Mouse (Mus musculus) CH12.LX (cell line): ENCODE measurements around the gene Ssbp4. TPM values are rescaled to one million over a fixed set of nuclear protein-coding genes. Genes with fewer than 3 reads are reported as not detected.

Experiments
- DNase-seq: peaks from one replicate; pipeline ENCODE4 v3.0.0-alpha.2; 2013; ENCODE audit errors: extremely low read depth
- H3K27ac ChIP-seq: 2 replicates; pipeline ENCODE4 v1.5.1; 2012; ENCODE audit warnings: low read depth, mild to moderate bottlenecking, control low read depth, moderate library complexity; ENCODE audit not compliant: insufficient read depth
- H3K27me3 ChIP-seq: replicated peaks from 2 replicates; pipeline ENCODE3; 2012; ENCODE audit warnings: inconsistent platforms
- H3K36me3 ChIP-seq, 2 experiments: replicated peaks in 1 of 2; 2 replicates each; pipeline versions ENCODE3 to v1.6.1; 2012; ENCODE audit warnings: inconsistent platforms in 1 of 2, low read length in 1 of 2, mild to moderate bottlenecking in 1 of 2, mixed read lengths in 1 of 2, moderate library complexity in 1 of 2; ENCODE audit not compliant: control insufficient read depth in 1 of 2, insufficient read depth in 1 of 2
- H3K4me1 ChIP-seq, 2 experiments: 2 replicates each; pipeline ENCODE4 v1.6.1; 2012; ENCODE audit warnings: inconsistent platforms in 1 of 2, moderate library complexity in 1 of 2; ENCODE audit not compliant: insufficient read depth in 2 of 2, control insufficient read depth in 1 of 2
- H3K4me2 ChIP-seq: 2 replicates; pipeline ENCODE4 v1.6.1; 2012; ENCODE audit warnings: low read depth, mild to moderate bottlenecking, control low read depth; ENCODE audit not compliant: poor library complexity, insufficient read depth, severe bottlenecking
- H3K4me3 ChIP-seq, 3 experiments: fragments of 150-350 bp in 1 of 3; sonication (generic) in 1 of 3; replicated peaks in 1 of 3; 2 replicates each; pipeline versions ENCODE3 to v1.5.1; 2011 to 2012; ENCODE audit warnings: low read depth in 2 of 3, low read length in 2 of 3, mild to moderate bottlenecking in 2 of 3, moderate library complexity in 2 of 3, control low read depth in 1 of 3, improper control_type of control experiment in 1 of 3, inconsistent platforms in 1 of 3, mixed read lengths in 1 of 3; ENCODE audit not compliant: poor library complexity in 1 of 3
- H3K79me2 ChIP-seq: replicated peaks from 2 replicates; pipeline ENCODE4 v1.6.1; 2012; ENCODE audit warnings: mild to moderate bottlenecking, moderate library complexity; ENCODE audit not compliant: control insufficient read depth, poor library complexity, insufficient read depth, severe bottlenecking; ENCODE audit errors: extremely low read depth
- H3K9ac ChIP-seq: 2 replicates; pipeline ENCODE4 v1.6.1; 2012; ENCODE audit warnings: low read depth, mild to moderate bottlenecking, control low read depth, moderate library complexity; ENCODE audit not compliant: insufficient read depth
- H3K9me3 ChIP-seq: replicated peaks from 2 replicates; pipeline ENCODE3; 2012; ENCODE audit warnings: low read length, inconsistent platforms, mixed read lengths
- CHD2 ChIP-seq: IDR thresholded peaks from 2 replicates; pipeline ENCODE4 v1.6.1; 2011; ENCODE audit warnings: low read length, improper control_type of control experiment
- E2F4 ChIP-seq: IDR thresholded peaks from 2 replicates; pipeline ENCODE4 v1.6.1; 2011; ENCODE audit warnings: low read depth, low read length, improper control_type of control experiment; ENCODE audit not compliant: insufficient replicate concordance
- ELF1 ChIP-seq: IDR thresholded peaks from 2 replicates; pipeline ENCODE4 v1.6.1; 2014; ENCODE audit warnings: low read depth, mild to moderate bottlenecking, inconsistent platforms, low read length, improper control_type of control experiment
- EP300 ChIP-seq: IDR thresholded peaks from 2 replicates; pipeline ENCODE4 v1.6.1; 2011; ENCODE audit warnings: low read length, improper control_type of control experiment
- ETS1 ChIP-seq: conservative IDR thresholded peaks from 2 replicates; pipeline ENCODE4 v1.6.1; 2012; ENCODE audit warnings: low read depth, mild to moderate bottlenecking, inconsistent platforms, low read length, improper control_type of control experiment, moderate library complexity
- HCFC1 ChIP-seq: IDR thresholded peaks from 2 replicates; pipeline ENCODE4 v1.6.1; 2012; ENCODE audit warnings: low read depth, mild to moderate bottlenecking, inconsistent platforms, low read length, improper control_type of control experiment
- IRF4 ChIP-seq: IDR thresholded peaks from 2 replicates; pipeline ENCODE4 v1.6.1; 2014; ENCODE audit warnings: low read depth, mild to moderate bottlenecking, inconsistent platforms, low read length, improper control_type of control experiment
- JUN ChIP-seq: IDR thresholded peaks from 2 replicates; pipeline ENCODE4 v1.6.1; 2011; ENCODE audit warnings: low read depth, mild to moderate bottlenecking, low read length, improper control_type of control experiment, moderate library complexity; ENCODE audit not compliant: insufficient read depth
- JUND ChIP-seq: conservative IDR thresholded peaks from 2 replicates; pipeline ENCODE4 v1.6.1; 2011; ENCODE audit warnings: low read depth, low read length, improper control_type of control experiment
- MAFK ChIP-seq: IDR thresholded peaks from 2 replicates; pipeline ENCODE4 v1.6.1; 2011; ENCODE audit warnings: low read length, improper control_type of control experiment; ENCODE audit not compliant: insufficient replicate concordance
- MAZ ChIP-seq: IDR thresholded peaks from 2 replicates; pipeline ENCODE4 v1.6.1; 2012; ENCODE audit warnings: low read depth, mild to moderate bottlenecking, inconsistent platforms, low read length, improper control_type of control experiment, moderate library complexity
- MEF2A ChIP-seq: IDR thresholded peaks from 2 replicates; pipeline ENCODE4 v1.6.1; 2014; ENCODE audit warnings: low read depth, mild to moderate bottlenecking, inconsistent platforms, low read length, improper control_type of control experiment, borderline replicate concordance
- MXI1 ChIP-seq: IDR thresholded peaks from 2 replicates; pipeline ENCODE4 v1.6.1; 2011; ENCODE audit warnings: mild to moderate bottlenecking, low read depth, low read length, improper control_type of control experiment
- MYC ChIP-seq: IDR thresholded peaks from 2 replicates; pipeline ENCODE4 v1.6.1; 2011; ENCODE audit warnings: low read depth, mild to moderate bottlenecking, improper control_type of control experiment, low read length
- NELFE ChIP-seq: IDR thresholded peaks from 2 replicates; pipeline ENCODE4 v1.6.1; 2011; ENCODE audit warnings: low read depth, low read length, improper control_type of control experiment
- NRF1 ChIP-seq: IDR thresholded peaks from 2 replicates; pipeline ENCODE4 v1.6.1; 2014; ENCODE audit warnings: low read depth, mild to moderate bottlenecking, inconsistent platforms, low read length, improper control_type of control experiment, moderate library complexity
- POLR2A ChIP-seq: IDR thresholded peaks from 2 replicates; pipeline ENCODE4 v1.6.1; 2011; ENCODE audit warnings: low read depth, mild to moderate bottlenecking, improper control_type of control experiment, low read length
- POLR2AphosphoS2 ChIP-seq: IDR thresholded peaks from 2 replicates; pipeline ENCODE4 v1.6.1; 2011; ENCODE audit warnings: low read depth, low read length, improper control_type of control experiment
- RAD21 ChIP-seq: IDR thresholded peaks from 2 replicates; pipeline ENCODE4 v1.6.1; 2011; ENCODE audit warnings: low read depth, mild to moderate bottlenecking, low read length, improper control_type of control experiment, moderate library complexity
- RCOR1 ChIP-seq: conservative IDR thresholded peaks from 2 replicates; pipeline ENCODE4 v1.6.1; 2012; ENCODE audit warnings: low read depth, mild to moderate bottlenecking, inconsistent platforms, low read length, improper control_type of control experiment
- SMC3 ChIP-seq: IDR thresholded peaks from 2 replicates; pipeline ENCODE4 v1.6.1; 2011; ENCODE audit warnings: low read depth, low read length, improper control_type of control experiment
- TBP ChIP-seq: conservative IDR thresholded peaks from 2 replicates; pipeline ENCODE4 v1.6.1; 2011; ENCODE audit warnings: low read depth, low read length, improper control_type of control experiment
- UBTF ChIP-seq: IDR thresholded peaks from 2 replicates; pipeline ENCODE4 v1.6.1; 2012; ENCODE audit warnings: low read depth, mild to moderate bottlenecking, inconsistent platforms, low read length, improper control_type of control experiment, moderate library complexity
- USF1 ChIP-seq: IDR thresholded peaks from 2 replicates; pipeline ENCODE4 v1.6.1; 2014; ENCODE audit warnings: low read depth, mild to moderate bottlenecking, inconsistent platforms, low read length, improper control_type of control experiment
- USF2 ChIP-seq: conservative IDR thresholded peaks from 2 replicates; pipeline ENCODE4 v1.6.1; 2011; ENCODE audit warnings: low read depth, low read length, improper control_type of control experiment
- ZKSCAN1 ChIP-seq: IDR thresholded peaks from 2 replicates; pipeline ENCODE4 v1.6.1; 2012; ENCODE audit warnings: low read depth, inconsistent platforms, low read length, improper control_type of control experiment, borderline replicate concordance
- ZMIZ1 ChIP-seq: IDR thresholded peaks from 2 replicates; pipeline ENCODE4 v1.6.1; 2012; ENCODE audit warnings: low read depth, mild to moderate bottlenecking, inconsistent platforms, low read length, improper control_type of control experiment
- ZNF384 ChIP-seq: IDR thresholded peaks from 2 replicates; pipeline ENCODE4 v1.6.1; 2012; ENCODE audit warnings: low read depth, low read length, improper control_type of control experiment, inconsistent platforms
- dilution Hi-C: fragments of 300-500 bp; cut with MboI; formaldehyde crosslinking; loops from 2 replicates; pipeline ENCODE4 v1.14.3; 2020; ENCODE audit warnings: low sequenced_read_pairs; ENCODE audit not compliant: extremely low pct_unique_long_range_greater_than_20kb, extremely low pct_ligation_motif_present
- in situ Hi-C: fragments of 300-500 bp; cut with MboI; formaldehyde crosslinking; loops from 3 replicates; pipeline ENCODE4 v1.14.3; 2019; ENCODE audit warnings: low sequenced_read_pairs, low pct_ligation_motif_present, low pct_unique_long_range_greater_than_20kb, mixed read lengths
- polyA plus RNA-seq: library from polyadenylated mRNA; unstranded; fragments of >175 nt; gene quantifications from 2 replicates; pipeline ENCODE4 v1.2.1, GENCODE M21; 2012; ENCODE audit warnings: low read depth; ENCODE audit not compliant: insufficient read length
- total RNA-seq, 2 experiments: library from RNA; depleted of rRNA; stranded (reverse); fragments of 300-350 nt in 1 of 2; fragments of >200 nt in 1 of 2; gene quantifications; 2 replicates each; pipeline ENCODE4 v1.2.3; 2012 to 2014

Ssbp4 gene
- total and polyA plus RNA-seq, 3 experiments: 41.3 to 128 (median 77.3) TPM

GRCm38 (mm10) chr8:70647343-70648163, 38.9 kb upstream of the Ssbp4 start:
- DNase-seq: no peak
- H3K4me3 ChIP-seq: no peak overlapping the region
- in situ Hi-C loops: loop anchor here (5.0 kb wide), 1 partner anchor 35 kb away; no protein-coding TSS in a partner anchor

GRCm38 (mm10) chr8:70646775-70647174, 38.1 kb upstream of the Ssbp4 start:
- H3K9ac ChIP-seq: peak overlapping the region; percentile 29
- H3K4me3 ChIP-seq: no peak overlapping the region
- H3K4me1 ChIP-seq: peaks cover 39 to 62% of the 10 kb centered on the region in 2 experiments
- in situ Hi-C loops: loop anchor here (5.0 kb wide), 1 partner anchor 34 kb away; no protein-coding TSS in a partner anchor
- H3K36me3 ChIP-seq: peaks cover 19 to 43% of the 10 kb centered on the region in 2 experiments
- peak; percentile 36 for DNase-seq
- H3K27me3 ChIP-seq: no peaks in the 10 kb centered on the region
- no peak overlapping the region for H3K4me2 ChIP-seq
- no peaks in the 10 kb centered on the region for H3K9me3 ChIP-seq
- no peak overlapping the region for H3K27ac ChIP-seq
- no peak for TF ChIP-seq JUN
- TF ChIP-seq ELF1: no peak
- no peak for TF ChIP-seq SMC3
- TF ChIP-seq ZMIZ1: no peak
- TF ChIP-seq MYC: no peak
- TF ChIP-seq RCOR1: no peak
- no peak for TF ChIP-seq RAD21
- no peak for TF ChIP-seq UBTF
- no peak for TF ChIP-seq ZKSCAN1
- TF ChIP-seq ZNF384: no peak
- TF ChIP-seq JUND: no peak
- TF ChIP-seq MXI1: no peak
- no peak for TF ChIP-seq POLR2A
- TF ChIP-seq ETS1: no peak
- TF ChIP-seq USF1: no peak
- TF ChIP-seq POLR2AphosphoS2: no peak
- no peak for TF ChIP-seq HCFC1
- dilution Hi-C loops: no loop called here
- no peaks in the 10 kb centered on the region for H3K79me2 ChIP-seq

More at GRCm38 (mm10) chr8:70647343-70648163, 38.9 kb upstream of the Ssbp4 start:
- peak overlapping the region; percentile 24; the same call in 1 of the 2 replicates for H3K27ac ChIP-seq
- H3K9me3 ChIP-seq: no peaks in the 10 kb centered on the region
- peaks cover 39 to 65% of the 10 kb centered on the region in 2 experiments for H3K4me1 ChIP-seq
- no peak for TF ChIP-seq ETS1
- no peak for TF ChIP-seq ELF1
- TF ChIP-seq NRF1: no peak
- TF ChIP-seq MEF2A: no peak
- TF ChIP-seq USF2: no peak
- no peak for TF ChIP-seq CHD2
- no peak for TF ChIP-seq MYC
- TF ChIP-seq EP300: no peak
- TF ChIP-seq JUND: no peak
- TF ChIP-seq UBTF: no peak
- no peak for TF ChIP-seq MAZ
- no peak for TF ChIP-seq JUN
- TF ChIP-seq E2F4: no peak
- no peak for TF ChIP-seq TBP
- no peak for TF ChIP-seq MAFK
- no peak for TF ChIP-seq RCOR1
- no peak for TF ChIP-seq NELFE
- TF ChIP-seq IRF4: no peak
- TF ChIP-seq POLR2A: no peak
- TF ChIP-seq POLR2AphosphoS2: no peak
- no peaks in the 10 kb centered on the region for H3K27me3 ChIP-seq
- H3K9ac ChIP-seq: no peak overlapping the region
- dilution Hi-C loops: no loop called here
- H3K36me3 ChIP-seq: peaks cover 26 to 51% of the 10 kb centered on the region in 2 experiments
- no peaks in the 10 kb centered on the region for H3K79me2 ChIP-seq
- H3K4me2 ChIP-seq: no peak overlapping the region
